Mouse (Mus musculus): Measurements from ENCODE around the gene Aldoart2. TPM values are rescaled to one million over a fixed set of nuclear protein-coding genes. Genes with fewer than 3 reads are reported as not detected.
"Not testable (repeated sequence)": the region's sequence is repeated elsewhere in the genome, so short reads cannot be mapped to it uniquely, and the experiment has no call there.

Aldoart2 gene
- polyA plus RNA-seq, 1 experiment from 2014 or later = 0.16 TPM

GRCm38 (mm10) chr12:55554901-55555300 lies 10.1 kb upstream of the Aldoart2 start:
- not testable (repeated sequence) for H3K9me3 ChIP-seq (ENCODE audit: control insufficient read depth, low read length); H3K4me1 ChIP-seq (ENCODE audit: control insufficient read depth in 2 of 2, insufficient read depth in 2 of 2, low read length in 2 of 2); H3K4me3 ChIP-seq (ENCODE audit: control insufficient read depth in 1 of 2, insufficient read depth in 1 of 2, low read depth in 1 of 2, low read length in 2 of 2); H3K4me2 ChIP-seq (ENCODE audit: low read length); H3K36me3 ChIP-seq (ENCODE audit: control insufficient read depth, insufficient read depth, low read length); ATAC-seq (ENCODE audit: insufficient number of reproducible peaks, insufficient read depth, low FRiP score, low read depth); H3K27ac ChIP-seq (replicated peaks in 1 of 2; ENCODE audit: control insufficient read depth in 1 of 2, insufficient read depth in 1 of 2, low read depth in 2 of 2, low read length in 2 of 2); H3K9ac ChIP-seq (ENCODE audit: low read length); H3K27me3 ChIP-seq (ENCODE audit: control insufficient read depth, insufficient read depth, low read length)
- WGBS = 84% methylated on average over 6 of the region's 6 CpGs

GRCm38 (mm10) chr12:55557866-55558265 lies 7.2 kb upstream of the Aldoart2 start:
- Histone ChIP-seq H3K27ac (replicated peaks in 1 of 2; ENCODE audit: control insufficient read depth in 1 of 2, insufficient read depth in 1 of 2, low read depth in 2 of 2, low read length in 2 of 2) (no peak overlapping the region), H3K4me1 (ENCODE audit: control insufficient read depth in 2 of 2, insufficient read depth in 2 of 2, low read length in 2 of 2) (no peaks in the 10 kb centered on the region; a peak in 1 of 4 replicates), H3K27me3 (ENCODE audit: control insufficient read depth, insufficient read depth, low read length) (no peaks in the 10 kb centered on the region), H3K9ac (ENCODE audit: low read length) (no peak overlapping the region), H3K36me3 (ENCODE audit: control insufficient read depth, insufficient read depth, low read length) (no peaks in the 10 kb centered on the region), H3K4me3 (ENCODE audit: control insufficient read depth in 1 of 2, insufficient read depth in 1 of 2, low read depth in 1 of 2, low read length in 2 of 2) (no peak overlapping the region), H3K9me3 (ENCODE audit: control insufficient read depth, low read length) (no peaks in the 10 kb centered on the region), H3K4me2 (ENCODE audit: low read length) (no peak overlapping the region)
- WGBS = 79% methylated on average over 6 of the region's 6 CpGs
- ATAC-seq (ENCODE audit: insufficient number of reproducible peaks, insufficient read depth, low FRiP score, low read depth) = no peak

- Histone ChIP-seq H3K36me3 (ENCODE audit: control insufficient read depth, insufficient read depth, low read length) (no peaks in the 10 kb centered on the region), H3K4me3 (ENCODE audit: control insufficient read depth in 1 of 2, insufficient read depth in 1 of 2, low read depth in 1 of 2, low read length in 2 of 2) (no peak overlapping the region), H3K9me3 (ENCODE audit: control insufficient read depth, low read length) (no peaks in the 10 kb centered on the region), H3K27me3 (ENCODE audit: control insufficient read depth, insufficient read depth, low read length) (no peaks in the 10 kb centered on the region), H3K9ac (ENCODE audit: low read length) (no peak overlapping the region), H3K4me2 (ENCODE audit: low read length) (no peak overlapping the region), H3K27ac (replicated peaks in 1 of 2; ENCODE audit: control insufficient read depth in 1 of 2, insufficient read depth in 1 of 2, low read depth in 2 of 2, low read length in 2 of 2) (no peak overlapping the region), H3K4me1 (ENCODE audit: control insufficient read depth in 2 of 2, insufficient read depth in 2 of 2, low read length in 2 of 2) (no peaks in the 10 kb centered on the region; a peak in 1 of 4 replicates)
- WGBS = 80% methylated on average over 12 of the region's 12 CpGs
- ATAC-seq (ENCODE audit: insufficient number of reproducible peaks, insufficient read depth, low FRiP score, low read depth) = no peak
Measured at GRCm38 (mm10) chr12:55559184-55559855, 5.7 kb upstream of the Aldoart2 start.

GRCm38 (mm10) chr12:55560025-55560690 lies 4.9 kb upstream of the Aldoart2 start:
- Histone ChIP-seq H3K4me3 (ENCODE audit: control insufficient read depth in 1 of 2, insufficient read depth in 1 of 2, low read depth in 1 of 2, low read length in 2 of 2) (peak overlapping the region; percentile 45 to 46), H3K27ac (replicated peaks in 1 of 2; ENCODE audit: control insufficient read depth in 1 of 2, insufficient read depth in 1 of 2, low read depth in 2 of 2, low read length in 2 of 2) (no peak overlapping the region), H3K9me3 (ENCODE audit: control insufficient read depth, low read length) (no peaks in the 10 kb centered on the region), H3K4me2 (ENCODE audit: low read length) (peak overlapping the region; percentile 77), H3K9ac (ENCODE audit: low read length) (peak overlapping the region; percentile 68), H3K27me3 (ENCODE audit: control insufficient read depth, insufficient read depth, low read length) (no peaks in the 10 kb centered on the region), H3K36me3 (ENCODE audit: control insufficient read depth, insufficient read depth, low read length) (no peaks in the 10 kb centered on the region), H3K4me1 (ENCODE audit: control insufficient read depth in 2 of 2, insufficient read depth in 2 of 2, low read length in 2 of 2) (no peaks in the 10 kb centered on the region; a peak in 1 of 4 replicates)
- 16% methylated on average over 19 of the region's 19 CpGs for WGBS
- ATAC-seq (ENCODE audit: insufficient number of reproducible peaks, insufficient read depth, low FRiP score, low read depth) = no peak

GRCm38 (mm10) chr12:55563742-55564141 lies 1.3 kb upstream of the Aldoart2 start:
- no peaks in the 10 kb centered on the region for H3K9me3 ChIP-seq (ENCODE audit: control insufficient read depth, low read length)
- no peaks in the 10 kb centered on the region for H3K27me3 ChIP-seq (ENCODE audit: control insufficient read depth, insufficient read depth, low read length)
- H3K36me3 ChIP-seq (ENCODE audit: control insufficient read depth, insufficient read depth, low read length) = no peaks in the 10 kb centered on the region
- no peak overlapping the region for H3K9ac ChIP-seq (ENCODE audit: low read length)
- WGBS = 78% methylated on average over 3 of the region's 3 CpGs
- no peak overlapping the region for H3K4me2 ChIP-seq (ENCODE audit: low read length)
- H3K27ac ChIP-seq (replicated peaks in 1 of 2; ENCODE audit: control insufficient read depth in 1 of 2, insufficient read depth in 1 of 2, low read depth in 2 of 2, low read length in 2 of 2) = no peak overlapping the region
- H3K4me1 ChIP-seq (ENCODE audit: control insufficient read depth in 2 of 2, insufficient read depth in 2 of 2, low read length in 2 of 2) = no peaks in the 10 kb centered on the region; a peak in 1 of 4 replicates
- H3K4me3 ChIP-seq (ENCODE audit: control insufficient read depth in 1 of 2, insufficient read depth in 1 of 2, low read depth in 1 of 2, low read length in 2 of 2) = no peak overlapping the region
- ATAC-seq (ENCODE audit: insufficient number of reproducible peaks, insufficient read depth, low FRiP score, low read depth) = no peak

- Histone ChIP-seq H3K4me1 (ENCODE audit: control insufficient read depth in 2 of 2, insufficient read depth in 2 of 2, low read length in 2 of 2) (no peaks in the 10 kb centered on the region; a peak in 1 of 4 replicates), H3K4me2 (ENCODE audit: low read length) (no peak overlapping the region), H3K36me3 (ENCODE audit: control insufficient read depth, insufficient read depth, low read length) (no peaks in the 10 kb centered on the region), H3K27me3 (ENCODE audit: control insufficient read depth, insufficient read depth, low read length) (no peaks in the 10 kb centered on the region), H3K9ac (ENCODE audit: low read length) (no peak overlapping the region), H3K27ac (replicated peaks in 1 of 2; ENCODE audit: control insufficient read depth in 1 of 2, insufficient read depth in 1 of 2, low read depth in 2 of 2, low read length in 2 of 2) (no peak overlapping the region), H3K4me3 (ENCODE audit: control insufficient read depth in 1 of 2, insufficient read depth in 1 of 2, low read depth in 1 of 2, low read length in 2 of 2) (no peak overlapping the region), H3K9me3 (ENCODE audit: control insufficient read depth, low read length) (no peaks in the 10 kb centered on the region)
- ATAC-seq (ENCODE audit: insufficient number of reproducible peaks, insufficient read depth, low FRiP score, low read depth) = no peak
- 80% methylated on average over 9 of the region's 9 CpGs for WGBS
Measured at GRCm38 (mm10) chr12:55564187-55564963, 664 bp upstream of the Aldoart2 start.

- WGBS = 67% methylated on average over 9 of the region's 9 CpGs
- no peak for ATAC-seq (ENCODE audit: insufficient number of reproducible peaks, insufficient read depth, low FRiP score, low read depth)
- Histone ChIP-seq H3K4me3 (ENCODE audit: control insufficient read depth in 1 of 2, insufficient read depth in 1 of 2, low read depth in 1 of 2, low read length in 2 of 2) (no peak overlapping the region), H3K9me3 (ENCODE audit: control insufficient read depth, low read length) (no peaks in the 10 kb centered on the region), H3K27me3 (ENCODE audit: control insufficient read depth, insufficient read depth, low read length) (no peaks in the 10 kb centered on the region), H3K4me2 (ENCODE audit: low read length) (no peak overlapping the region), H3K4me1 (ENCODE audit: control insufficient read depth in 2 of 2, insufficient read depth in 2 of 2, low read length in 2 of 2) (no peaks in the 10 kb centered on the region), H3K36me3 (ENCODE audit: control insufficient read depth, insufficient read depth, low read length) (no peaks in the 10 kb centered on the region), H3K9ac (ENCODE audit: low read length) (no peak overlapping the region), H3K27ac (replicated peaks in 1 of 2; ENCODE audit: control insufficient read depth in 1 of 2, insufficient read depth in 1 of 2, low read depth in 2 of 2, low read length in 2 of 2) (no peak overlapping the region)
Measured at GRCm38 (mm10) chr12:55565867-55566266, 828 bp downstream of the Aldoart2 start.

All from heart, embryonic 14.5 days (tissue).